Mouse (Mus musculus) kidney, adult 8-10 months (tissue): ENCODE results near the gene Nit2.
A peak's percentile ranks its signal among the peaks of the same experiment; 100 is the strongest.
"Not testable (repeated sequence)": the region's sequence is repeated elsewhere in the genome, so short reads cannot be mapped to it uniquely, and the experiment has no call there.

ENCODE experiments used
- DNase-seq, 2 experiments: peaks; one replicate each; pipeline ENCODE4 v3.0.0; 2022

Nit2 gene

GRCm38 (mm10) chr16:57166611-57167513 is at the start of gene Nit2:
TSS of gene Nit2 (minus strand) at chr16:57167341.
- peak; percentile 94 to 97 for DNase-seq

- no peak for DNase-seq
Measured at GRCm38 (mm10) chr16:57215957-57216356, 48.8 kb upstream of the Nit2 start.

- no peak for DNase-seq
Measured at GRCm38 (mm10) chr16:57211037-57211436, 43.9 kb upstream of the Nit2 start.

GRCm38 (mm10) chr16:57208342-57208741 is 41.2 kb upstream of the Nit2 start:
- no peak for DNase-seq

GRCm38 (mm10) chr16:57197281-57197680 is 30.1 kb upstream of the Nit2 start:
- DNase-seq = no peak

- no peak for DNase-seq
Measured at GRCm38 (mm10) chr16:57196590-57196989, 29.4 kb upstream of the Nit2 start.

- no peak for DNase-seq
Measured at GRCm38 (mm10) chr16:57191214-57191613, 24.1 kb upstream of the Nit2 start.

- DNase-seq = no peak
Measured at GRCm38 (mm10) chr16:57190390-57190789, 23.2 kb upstream of the Nit2 start.

- no peak for DNase-seq
Measured at GRCm38 (mm10) chr16:57189493-57189892, 22.4 kb upstream of the Nit2 start.

GRCm38 (mm10) chr16:57186618-57187017 is 19.5 kb upstream of the Nit2 start:
- no peak for DNase-seq

GRCm38 (mm10) chr16:57182037-57182436 is 14.9 kb upstream of the Nit2 start:
- no peak for DNase-seq

DNA sequence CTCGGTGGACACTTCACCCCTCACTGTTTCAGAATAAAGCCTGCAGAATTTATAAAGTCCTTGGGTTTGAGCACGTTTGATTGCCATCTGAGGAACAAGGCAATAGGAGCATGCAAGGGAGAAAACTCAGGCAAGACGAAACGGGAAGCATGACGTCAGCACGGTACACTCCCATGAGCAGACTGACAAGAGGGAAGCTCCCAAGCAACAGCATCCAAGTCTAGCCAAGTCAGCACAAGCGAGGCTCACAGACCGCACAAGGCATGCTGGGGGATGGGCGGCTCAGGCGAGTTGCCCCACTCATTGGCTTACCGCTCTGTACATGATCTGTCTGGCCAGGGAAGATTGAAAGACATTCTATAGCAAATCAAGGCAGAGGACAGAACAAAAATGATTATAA is 14.0 kb upstream of the Nit2 start:
- DNase-seq = no peak

DNA sequence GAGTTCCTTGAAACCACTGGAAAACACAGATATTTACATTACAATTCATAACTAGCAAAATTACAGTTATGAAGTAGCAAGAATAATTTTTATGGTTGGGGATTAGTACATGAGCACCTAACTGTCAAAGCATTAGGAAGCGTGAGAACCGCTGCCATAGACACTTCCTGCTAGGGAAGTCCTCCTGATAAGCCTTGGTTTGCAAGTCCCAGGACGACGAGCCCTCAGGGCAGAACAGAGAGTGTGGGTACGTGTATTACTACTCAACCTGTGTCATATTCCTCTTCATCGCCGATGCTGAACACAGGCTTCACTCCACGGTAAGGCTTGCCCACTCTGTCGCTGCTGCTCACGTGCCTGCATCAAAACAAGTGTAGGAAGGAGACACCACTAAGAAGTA is 10.5 kb upstream of the Nit2 start:
- no peak for DNase-seq

DNA sequence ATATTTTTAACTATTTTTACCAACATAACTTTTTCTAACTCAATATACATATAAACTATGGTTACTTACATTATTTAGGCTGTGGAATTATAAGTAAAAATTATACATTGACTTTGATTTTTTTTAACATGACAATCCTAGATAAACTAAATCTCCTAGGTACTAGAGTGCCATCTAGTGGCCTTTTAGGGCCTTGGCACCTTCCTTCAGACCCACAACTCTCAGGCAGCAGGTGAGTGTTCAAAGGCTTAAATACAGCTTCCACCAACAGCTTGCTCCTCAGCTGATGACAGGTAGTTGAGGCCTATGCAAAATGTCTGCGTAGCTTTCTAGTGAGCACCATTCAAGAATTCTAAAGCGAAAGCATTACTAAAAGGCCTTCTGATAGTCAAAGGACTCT is 10.1 kb upstream of the Nit2 start:
- peak; percentile 37 to 59 for DNase-seq

DNA sequence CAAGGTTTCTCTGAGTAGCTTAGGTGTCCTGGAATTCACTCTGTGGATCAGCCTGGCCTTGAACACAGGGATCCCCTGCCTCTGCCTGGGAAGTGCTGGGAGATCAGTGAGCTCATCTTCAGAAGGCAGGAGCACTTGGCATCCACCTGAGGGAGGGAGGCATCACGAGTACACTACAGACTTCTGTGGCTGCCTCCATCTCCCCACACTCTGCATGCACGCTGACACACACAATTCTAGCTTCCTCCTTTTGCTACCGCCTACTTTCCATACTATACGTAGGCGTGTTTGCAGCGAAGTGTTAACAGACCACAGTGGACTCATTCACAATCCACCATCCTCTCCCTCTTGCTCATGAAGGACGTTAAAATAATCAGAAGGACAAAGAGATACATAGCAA is 9.1 kb upstream of the Nit2 start:
- no peak for DNase-seq

- no peak for DNase-seq
Measured at GRCm38 (mm10) chr16:57175751-57176150, 8.6 kb upstream of the Nit2 start.

- not testable (repeated sequence) for DNase-seq
Measured at GRCm38 (mm10) chr16:57174480-57174879, 7.3 kb upstream of the Nit2 start.

DNA sequence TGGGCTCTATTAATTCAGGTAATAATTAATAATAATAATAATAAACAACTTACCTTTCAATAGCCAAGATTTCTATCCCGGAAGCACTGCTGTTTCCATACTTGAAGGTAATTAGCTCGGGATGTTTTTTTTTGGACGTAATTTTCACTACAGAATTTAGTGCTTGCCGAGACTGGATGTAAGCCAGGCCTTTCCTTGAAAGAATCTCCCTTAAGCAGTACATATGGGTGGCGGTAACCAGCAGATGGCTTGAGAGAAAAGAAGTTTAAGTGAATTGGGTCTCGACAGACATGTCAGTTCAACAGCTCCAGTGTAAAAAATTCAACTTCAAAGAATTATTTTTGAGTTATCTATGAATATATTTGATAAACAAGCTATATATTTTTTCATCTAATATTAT is 4.4 kb upstream of the Nit2 start:
- no peak for DNase-seq

DNA sequence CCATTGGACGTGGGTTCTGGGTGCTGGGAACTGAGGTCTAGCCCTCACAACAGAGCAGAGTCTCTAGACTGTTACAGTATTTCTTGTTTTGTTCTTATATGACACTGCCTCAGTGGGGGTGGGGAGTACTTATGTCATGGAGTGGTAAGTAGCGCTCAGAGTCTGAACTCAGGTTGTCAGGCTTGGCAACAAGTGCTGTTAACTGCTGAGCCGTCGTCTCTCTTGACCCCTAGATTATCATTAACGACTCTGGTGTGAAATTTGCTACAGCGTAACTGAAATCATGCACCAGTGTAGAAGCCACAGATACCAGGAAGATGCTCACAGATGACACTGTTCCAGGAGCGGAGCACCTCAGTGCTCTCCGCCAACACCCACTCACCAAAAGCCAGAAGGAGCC is 4.0 kb upstream of the Nit2 start:
- peak in 1 of 2 experiments; percentile 39 for DNase-seq

GRCm38 (mm10) chr16:57168236-57168635 is 1.1 kb upstream of the Nit2 start:
- no peak for DNase-seq

- no peak for DNase-seq
Measured at GRCm38 (mm10) chr16:57167514-57167912, 372 bp upstream of the Nit2 start.

GRCm38 (mm10) chr16:57166086-57166485 is 1.1 kb downstream of the Nit2 start:
- no peak for DNase-seq

DNA sequence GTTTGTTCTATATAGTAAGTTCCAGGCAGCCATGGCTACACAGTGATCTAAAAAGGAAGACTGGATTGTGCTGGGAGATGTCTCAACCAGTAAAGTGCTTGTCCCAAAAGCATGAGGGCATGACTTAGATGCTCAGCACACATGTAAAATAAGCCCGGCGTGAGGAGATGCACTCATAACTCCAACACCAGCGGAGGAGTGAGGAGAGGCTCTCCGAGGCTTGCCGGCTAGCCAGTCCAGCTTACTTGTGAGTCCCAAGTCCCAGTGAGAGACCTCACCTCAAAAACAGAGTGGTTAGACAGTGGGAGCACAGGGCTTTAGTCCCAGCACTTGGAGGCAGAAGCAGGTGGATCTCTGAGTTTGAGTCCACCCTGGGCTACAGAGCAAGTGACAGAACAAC is 2.0 kb downstream of the Nit2 start:
- no peak for DNase-seq

- no peak for DNase-seq
Measured at GRCm38 (mm10) chr16:57163694-57164093, 3.4 kb downstream of the Nit2 start.

- DNase-seq = no peak
Measured at GRCm38 (mm10) chr16:57162841-57163240, 4.3 kb downstream of the Nit2 start.
